Mouse (Mus musculus) C2C12 (cell line): ENCODE data around the gene Arhgef17.
A peak's percentile ranks its signal among the peaks of the same experiment; 100 is the strongest.

Experiments
- CEBPB ChIP-seq: IDR thresholded peaks from one replicate; pipeline ENCODE4 v1.6.1; 2011; ENCODE audit warnings: low read depth, mild to moderate bottlenecking, control low read depth, moderate library complexity
- CTCF ChIP-seq: IDR thresholded peaks from one replicate; pipeline ENCODE4 v1.5.1; 2011; ENCODE audit not compliant: control insufficient read depth, insufficient read depth, insufficient read length
- FOSL1 ChIP-seq: IDR thresholded peaks from one replicate; pipeline ENCODE4 v1.8.0; 2011; ENCODE audit warnings: mild to moderate bottlenecking, low read length; ENCODE audit not compliant: poor library complexity, insufficient read depth, severe bottlenecking
- MAX ChIP-seq: IDR thresholded peaks from one replicate; pipeline ENCODE4 v1.6.1; 2011; ENCODE audit warnings: mild to moderate bottlenecking, control low read depth
- MYOD1 ChIP-seq: IDR thresholded peaks from one replicate; pipeline ENCODE4 v1.6.1; 2011; ENCODE audit warnings: low read depth; ENCODE audit not compliant: control insufficient read depth, insufficient read length
- MYOG ChIP-seq: IDR thresholded peaks from one replicate; pipeline ENCODE4 v1.6.1; 2011; ENCODE audit not compliant: control insufficient read depth, insufficient read length; ENCODE audit errors: extremely low read depth
- USF1 ChIP-seq: IDR thresholded peaks from one replicate; pipeline ENCODE4 v1.6.1; 2011; ENCODE audit warnings: low read depth, mild to moderate bottlenecking, control low read depth, moderate library complexity

- TF ChIP-seq CTCF (peak; percentile 55), USF1 (no peak), CEBPB (no peak), FOSL1 (no peak), MAX (no peak), MYOD1 (no peak), MYOG (no peak)
These were observed 637 bp upstream of the Arhgef17 start for GRCm38 (mm10) chr7:100932481-100933007.
